Mouse (Mus musculus): Measurements from ENCODE around the gene Agap1.
A peak's percentile ranks its signal among the peaks of the same experiment; 100 is the strongest.

The Agap1 gene

DNA sequence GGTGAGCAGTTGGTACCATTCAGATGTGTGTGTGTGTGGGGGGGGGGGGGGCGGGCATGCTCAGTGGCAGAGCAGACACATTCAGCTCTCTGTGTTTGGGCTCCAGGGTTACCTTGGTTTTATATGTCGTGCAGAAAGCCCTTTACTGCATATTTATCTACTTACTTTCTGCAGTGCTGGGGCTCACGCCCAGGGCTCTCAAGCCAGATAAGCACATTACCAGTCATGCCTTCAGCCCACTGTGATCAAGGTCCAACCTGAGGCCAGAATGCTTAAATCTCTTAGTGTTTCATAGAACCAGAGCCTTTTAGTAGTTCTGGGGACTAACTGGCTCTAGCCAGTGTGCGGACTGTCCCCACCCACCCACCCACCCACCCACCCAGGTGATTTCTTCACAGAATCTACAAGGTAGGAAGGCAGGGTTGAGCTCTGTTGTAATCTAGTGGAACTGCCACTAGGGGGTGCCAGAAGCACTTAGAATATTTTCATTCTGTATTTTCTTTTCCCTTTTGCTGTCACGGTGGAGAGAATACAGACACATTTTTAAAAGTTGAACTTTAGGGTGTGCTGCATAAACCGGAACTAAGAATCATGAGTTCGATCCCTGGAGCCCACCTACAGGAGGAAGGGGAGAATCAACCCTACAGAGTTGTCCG lies 189.0 kb downstream of the Agap1 start:
- no peaks in the 10 kb centered on the region for H3K27me3 ChIP-seq (ENCODE audit: control insufficient read depth, insufficient read depth, low read length, poor library complexity, severe bottlenecking)
- no peaks in the 10 kb centered on the region for H3K36me3 ChIP-seq (ENCODE audit: control insufficient read depth, insufficient read depth, low read length, poor library complexity, severe bottlenecking)
- DNase-seq (ENCODE audit: low read depth, low spot score): peak; percentile 63

DNA sequence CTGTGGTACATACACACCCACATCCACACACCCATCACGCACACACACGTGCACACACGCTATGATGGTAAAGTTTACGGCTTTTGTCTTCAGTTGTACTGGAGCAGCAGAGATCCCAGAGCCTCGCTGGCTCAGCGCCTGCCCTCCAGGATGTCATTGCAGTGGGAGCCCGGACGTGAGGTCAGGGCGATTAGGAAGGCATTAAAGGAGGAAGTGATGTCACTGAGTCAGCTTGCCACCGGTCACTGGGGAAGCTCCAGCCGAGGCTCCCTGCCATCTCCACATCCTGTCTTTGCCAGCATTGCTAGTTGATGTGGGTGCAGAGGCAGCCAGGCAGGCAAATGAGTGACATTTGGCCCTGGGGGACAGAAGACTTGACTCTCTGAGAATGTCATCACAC lies 189.5 kb downstream of the Agap1 start:
- DNase-seq (ENCODE audit: low read depth, low spot score): peak; percentile 69

DNA sequence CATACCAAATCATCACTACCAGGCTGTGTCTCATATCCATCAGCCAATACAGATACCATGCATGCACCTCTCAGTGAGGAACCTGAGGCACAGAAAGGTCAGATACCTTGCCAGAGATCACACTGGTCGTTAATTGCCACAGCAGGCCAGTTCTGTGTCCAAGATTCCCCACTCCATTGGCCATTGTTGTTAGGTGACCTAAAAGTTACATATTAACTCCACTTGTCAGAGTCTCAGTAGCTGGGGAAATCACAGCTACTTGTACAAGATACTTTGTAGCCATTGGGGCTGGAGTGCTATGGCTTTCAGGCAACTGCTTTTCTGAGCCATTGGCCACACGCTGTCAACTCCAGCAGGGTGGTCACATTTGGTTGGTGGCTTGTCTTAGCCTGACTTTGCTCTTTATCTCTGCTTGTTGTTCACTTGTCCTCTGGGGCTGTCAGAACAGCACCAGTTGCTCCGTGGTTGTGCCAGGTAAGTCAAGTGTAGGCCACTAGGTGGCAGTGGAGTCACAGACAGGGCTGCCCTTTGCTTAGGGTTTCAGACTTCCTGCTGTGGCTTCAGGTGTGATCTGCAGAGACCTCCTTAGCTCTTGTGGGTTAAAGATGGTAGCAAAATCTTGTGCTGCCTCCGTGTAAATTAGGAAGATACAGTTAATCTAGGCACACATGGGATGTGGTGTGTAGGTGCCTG lies 191.9 kb downstream of the Agap1 start:
- no peaks in the 10 kb centered on the region for H3K36me3 ChIP-seq (ENCODE audit: control insufficient read depth, insufficient read depth, low read length, poor library complexity, severe bottlenecking)
- no peaks in the 10 kb centered on the region for H3K27me3 ChIP-seq (ENCODE audit: control insufficient read depth, insufficient read depth, low read length, poor library complexity, severe bottlenecking)
- peak; percentile 78 for DNase-seq (ENCODE audit: low read depth, low spot score)

More for the DNA sequence above, 189.5 kb downstream of the Agap1 start:
- no peaks in the 10 kb centered on the region for H3K27me3 ChIP-seq (ENCODE audit: control insufficient read depth, insufficient read depth, low read length, poor library complexity, severe bottlenecking)
- H3K36me3 ChIP-seq (ENCODE audit: control insufficient read depth, insufficient read depth, low read length, poor library complexity, severe bottlenecking): no peaks in the 10 kb centered on the region

DNA sequence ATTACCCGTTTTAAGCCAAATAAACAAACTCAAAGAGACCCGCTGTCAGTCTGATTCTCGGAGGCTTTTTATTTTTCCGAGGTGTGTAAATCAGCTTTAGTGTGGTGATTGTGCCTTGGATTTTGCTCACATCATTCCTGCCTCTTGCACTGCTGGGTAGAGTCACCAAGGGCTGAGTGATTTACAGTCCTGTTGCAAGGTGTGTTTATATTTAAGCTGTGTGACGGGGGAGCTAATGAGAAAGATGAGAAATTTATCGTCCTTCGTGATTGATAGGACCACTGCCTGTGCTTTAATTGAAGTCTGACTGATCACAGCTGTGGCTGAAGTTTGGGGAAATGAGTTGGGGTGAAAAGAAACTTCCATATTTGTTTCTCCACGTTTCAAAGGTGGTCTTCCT lies 192.9 kb downstream of the Agap1 start:
- Histone ChIP-seq H3K36me3 (ENCODE audit: control insufficient read depth, insufficient read depth, low read length, poor library complexity, severe bottlenecking) (no peaks in the 10 kb centered on the region), H3K27me3 (ENCODE audit: control insufficient read depth, insufficient read depth, low read length, poor library complexity, severe bottlenecking) (no peaks in the 10 kb centered on the region)
- no peak for DNase-seq (ENCODE audit: low read depth, low spot score)

DNA sequence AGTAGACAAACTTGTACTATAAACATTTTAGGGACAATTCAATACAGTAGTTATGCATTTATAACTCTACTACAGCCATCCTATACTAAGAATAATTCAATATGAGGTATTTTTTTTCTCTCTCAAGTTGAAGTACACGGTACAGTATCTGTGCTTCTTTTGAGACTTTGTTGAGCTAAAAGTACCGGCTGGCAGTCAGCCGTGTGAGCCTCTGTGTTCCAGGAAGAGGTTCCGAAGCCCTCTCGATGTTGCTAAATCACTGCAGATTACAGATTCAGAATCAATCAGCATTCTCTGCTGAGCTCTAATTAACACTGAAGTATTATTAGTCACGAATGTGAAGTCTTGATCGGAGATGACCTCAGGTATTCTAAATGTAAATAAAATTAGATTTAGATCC lies 196.0 kb downstream of the Agap1 start:
- Histone ChIP-seq H3K27me3 (ENCODE audit: control insufficient read depth, insufficient read depth, low read length, poor library complexity, severe bottlenecking) (no peaks in the 10 kb centered on the region), H3K36me3 (ENCODE audit: control insufficient read depth, insufficient read depth, low read length, poor library complexity, severe bottlenecking) (no peaks in the 10 kb centered on the region)
- no peak for DNase-seq (ENCODE audit: low read depth, low spot score)

DNA sequence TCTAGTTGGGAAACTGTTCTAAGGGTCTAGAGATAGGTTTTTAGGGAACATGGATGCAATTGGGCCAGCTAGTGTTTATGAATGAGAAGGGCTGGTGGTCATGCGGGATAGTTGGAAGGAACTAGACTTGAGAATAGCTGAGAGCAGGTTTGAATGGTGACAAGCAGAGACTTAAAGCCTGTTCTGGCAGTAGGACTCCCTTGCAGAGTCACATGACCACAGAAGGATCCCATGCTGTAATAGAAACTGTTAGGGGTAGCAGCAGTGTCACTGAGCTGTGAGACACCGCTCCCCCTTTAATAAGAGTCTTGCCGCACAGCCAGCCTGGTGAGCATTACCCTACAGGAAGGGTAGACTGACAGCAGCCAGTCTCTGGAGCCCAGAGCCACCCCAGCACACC lies 201.6 kb downstream of the Agap1 start:
- Histone ChIP-seq H3K36me3 (ENCODE audit: control insufficient read depth, insufficient read depth, low read length, poor library complexity, severe bottlenecking) (no peaks in the 10 kb centered on the region), H3K27me3 (ENCODE audit: control insufficient read depth, insufficient read depth, low read length, poor library complexity, severe bottlenecking) (no peaks in the 10 kb centered on the region)
- no peak for DNase-seq (ENCODE audit: low read depth, low spot score)

DNA sequence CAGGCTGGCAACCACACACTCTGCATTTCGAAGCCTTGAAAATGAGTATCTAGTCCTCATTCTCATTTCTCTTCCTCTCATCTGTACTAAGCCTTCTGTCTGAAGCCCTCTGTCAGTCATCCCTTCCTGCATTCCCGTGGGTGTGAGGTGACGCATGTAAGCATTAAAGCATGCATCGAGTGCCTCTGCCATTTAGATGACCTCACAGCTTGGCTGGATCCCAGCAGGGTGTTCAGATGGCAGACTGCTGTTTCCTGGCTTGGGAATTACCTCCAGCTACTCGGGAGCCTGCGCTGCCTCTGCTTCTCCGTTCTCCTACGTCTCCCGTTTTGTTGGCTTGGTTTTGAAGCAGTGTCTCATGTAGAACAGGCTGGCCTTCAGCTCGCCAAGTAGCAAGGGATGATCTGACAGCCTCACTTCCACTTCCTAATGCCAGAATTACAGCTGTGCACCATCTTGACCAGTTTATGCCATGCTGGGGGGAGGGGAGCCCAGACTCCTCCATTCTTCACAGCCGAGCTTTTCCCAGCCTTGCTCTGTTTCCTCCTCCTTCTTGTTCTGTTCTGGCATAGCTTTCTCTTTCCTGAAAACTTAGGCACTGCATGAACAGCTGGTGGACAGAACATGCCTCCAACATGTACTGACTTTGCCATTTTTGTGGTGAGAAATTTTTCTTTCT lies 202.2 kb downstream of the Agap1 start:
- Histone ChIP-seq H3K27me3 (ENCODE audit: control insufficient read depth, insufficient read depth, low read length, poor library complexity, severe bottlenecking) (no peaks in the 10 kb centered on the region), H3K36me3 (ENCODE audit: control insufficient read depth, insufficient read depth, low read length, poor library complexity, severe bottlenecking) (no peaks in the 10 kb centered on the region)
- DNase-seq (ENCODE audit: low read depth, low spot score): no peak

DNA sequence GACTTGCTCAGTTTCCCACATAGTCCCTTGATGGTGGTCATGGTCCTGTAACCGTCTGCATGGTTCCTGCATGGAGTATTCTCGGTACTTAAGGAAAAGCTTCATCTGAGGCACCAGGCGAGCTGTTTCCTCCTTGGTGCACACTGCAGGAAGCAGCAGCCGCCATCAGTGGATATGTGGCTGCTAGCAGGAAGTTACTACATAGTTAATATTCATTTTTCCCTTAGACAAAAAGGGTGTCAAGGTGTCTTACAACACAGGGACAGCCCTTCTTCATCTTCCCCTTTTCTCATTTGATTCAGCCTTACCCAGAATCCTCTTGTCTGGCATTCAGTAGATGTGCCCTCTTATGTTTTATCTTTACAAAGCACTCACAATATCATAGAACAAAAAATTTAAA lies 206.2 kb downstream of the Agap1 start:
- no peaks in the 10 kb centered on the region for H3K27me3 ChIP-seq (ENCODE audit: control insufficient read depth, insufficient read depth, low read length, poor library complexity, severe bottlenecking)
- no peaks in the 10 kb centered on the region for H3K36me3 ChIP-seq (ENCODE audit: control insufficient read depth, insufficient read depth, low read length, poor library complexity, severe bottlenecking)
- DNase-seq (ENCODE audit: low read depth, low spot score): no peak

DNA sequence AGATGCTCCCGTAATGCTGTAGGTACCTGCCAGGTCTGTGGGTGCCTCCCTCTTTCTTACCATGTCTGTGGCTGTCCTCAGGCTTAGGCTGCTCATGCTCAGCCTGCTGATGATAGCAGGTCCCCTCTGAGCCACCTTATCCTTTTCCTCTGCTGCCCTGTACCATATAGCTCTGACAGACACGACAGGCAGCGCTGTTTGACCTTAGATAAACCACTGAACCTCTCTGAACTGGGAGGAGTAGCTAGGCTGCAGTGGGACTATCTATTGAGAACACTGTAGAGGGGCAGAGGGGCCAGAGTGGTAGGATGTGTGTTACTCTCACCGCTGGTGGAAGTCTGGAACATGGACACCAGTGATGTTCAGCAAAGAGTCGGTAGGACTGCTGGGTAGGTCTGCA lies 211.5 kb downstream of the Agap1 start:
- Histone ChIP-seq H3K36me3 (ENCODE audit: control insufficient read depth, insufficient read depth, low read length, poor library complexity, severe bottlenecking) (no peaks in the 10 kb centered on the region), H3K27me3 (ENCODE audit: control insufficient read depth, insufficient read depth, low read length, poor library complexity, severe bottlenecking) (no peaks in the 10 kb centered on the region)
- DNase-seq (ENCODE audit: low read depth, low spot score): no peak

DNA sequence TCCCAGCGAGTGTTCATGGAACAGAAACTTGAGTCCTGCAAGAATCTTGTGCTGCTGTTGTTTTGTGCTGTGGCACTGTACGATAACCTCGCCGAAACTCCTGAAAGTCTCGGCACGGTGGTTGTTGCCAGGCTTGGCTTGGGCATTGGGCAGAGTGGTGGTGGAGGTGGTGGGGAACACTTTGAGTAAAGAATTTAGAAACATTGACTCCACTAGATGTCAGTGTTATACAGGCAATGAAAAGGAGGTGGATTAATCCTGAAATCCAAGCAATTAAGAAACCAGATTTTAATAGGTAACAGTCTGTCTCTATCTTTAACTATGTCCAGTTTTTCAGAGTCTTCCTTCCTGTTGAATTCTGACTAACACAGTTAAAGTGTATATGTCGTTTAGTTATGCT lies 212.8 kb downstream of the Agap1 start:
- H3K36me3 ChIP-seq (ENCODE audit: control insufficient read depth, insufficient read depth, low read length, poor library complexity, severe bottlenecking): no peaks in the 10 kb centered on the region
- no peak for DNase-seq (ENCODE audit: low read depth, low spot score)
- no peaks in the 10 kb centered on the region for H3K27me3 ChIP-seq (ENCODE audit: control insufficient read depth, insufficient read depth, low read length, poor library complexity, severe bottlenecking)

DNA sequence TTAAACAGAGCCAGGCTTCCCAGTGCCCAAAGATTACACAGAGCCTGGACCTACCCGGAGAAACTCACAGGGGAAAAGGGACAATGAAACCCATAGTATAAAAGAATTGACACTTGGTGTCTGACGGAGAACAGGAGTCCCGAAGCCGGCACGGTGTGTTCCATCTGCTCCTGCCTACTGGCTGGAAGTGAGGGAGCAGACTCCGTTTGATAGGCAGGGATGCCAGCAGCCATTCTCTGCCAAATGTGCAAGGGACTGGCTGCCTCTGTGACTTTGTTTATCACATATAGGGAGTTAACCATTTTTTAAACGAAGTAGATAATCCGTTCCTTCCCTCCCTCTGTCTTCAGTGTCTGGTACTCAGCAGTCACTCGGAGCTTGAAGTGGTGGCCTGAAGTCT lies 214.0 kb downstream of the Agap1 start:
- Histone ChIP-seq H3K27me3 (ENCODE audit: control insufficient read depth, insufficient read depth, low read length, poor library complexity, severe bottlenecking) (no peaks in the 10 kb centered on the region), H3K36me3 (ENCODE audit: control insufficient read depth, insufficient read depth, low read length, poor library complexity, severe bottlenecking) (no peaks in the 10 kb centered on the region)
- DNase-seq (ENCODE audit: low read depth, low spot score): no peak

DNA sequence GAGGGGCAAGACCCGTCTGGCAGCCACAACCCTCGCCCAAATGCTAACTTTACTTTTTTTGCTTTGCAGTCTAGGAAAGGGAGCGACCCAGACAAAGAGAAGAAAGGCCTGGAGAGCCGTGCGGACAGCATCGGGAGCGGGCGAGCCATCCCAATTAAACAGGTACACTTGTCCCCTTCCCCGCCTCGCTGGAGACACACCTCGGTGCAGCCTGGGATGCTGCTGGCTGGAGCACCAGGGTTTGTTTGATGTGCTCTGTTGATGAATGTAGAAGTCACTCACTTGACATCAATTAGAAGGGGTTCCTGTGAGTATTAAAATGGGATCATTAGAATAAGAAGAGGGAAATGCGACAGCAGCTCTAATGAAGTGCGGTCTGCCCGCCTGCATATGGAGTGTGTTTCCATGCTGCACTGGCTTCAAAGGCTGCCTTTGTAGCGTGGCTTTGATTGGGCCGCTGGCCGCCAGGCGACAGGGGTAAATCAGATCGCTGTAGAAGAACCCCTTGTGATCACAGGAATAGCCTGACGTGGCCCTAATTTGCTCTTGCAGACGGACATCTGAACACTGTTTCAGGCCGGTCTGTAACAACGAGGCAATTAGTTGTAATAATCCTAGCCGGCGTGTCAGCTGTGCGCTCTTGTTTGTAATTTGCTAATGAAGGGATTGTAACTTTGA lies 216.6 kb downstream of the Agap1 start:
- no peaks in the 10 kb centered on the region for H3K27me3 ChIP-seq (ENCODE audit: control insufficient read depth, insufficient read depth, low read length, poor library complexity, severe bottlenecking)
- no peak for DNase-seq (ENCODE audit: low read depth, low spot score)

DNA sequence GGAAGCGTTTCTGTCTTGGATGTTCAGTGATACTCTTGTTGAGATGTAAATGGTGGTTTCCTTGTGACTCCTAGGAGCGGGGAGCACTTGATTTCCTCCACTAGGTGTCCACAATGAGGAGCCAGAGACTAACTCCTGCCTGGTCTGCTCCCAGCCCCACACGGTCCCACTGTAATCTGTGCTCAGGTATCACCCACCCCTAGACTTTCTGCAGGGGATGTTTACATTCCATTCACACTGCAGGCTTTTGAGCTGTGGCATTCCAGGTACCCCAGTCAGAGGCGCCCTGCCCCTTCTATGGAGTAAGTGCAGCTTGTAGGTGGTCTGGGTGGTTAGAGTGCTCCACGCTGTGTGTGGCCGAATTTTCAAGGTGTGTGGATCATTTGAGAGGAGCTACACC lies 218.5 kb downstream of the Agap1 start:
- DNase-seq (ENCODE audit: low read depth, low spot score): no peak
- Histone ChIP-seq H3K27me3 (ENCODE audit: control insufficient read depth, insufficient read depth, low read length, poor library complexity, severe bottlenecking) (no peaks in the 10 kb centered on the region), H3K36me3 (ENCODE audit: control insufficient read depth, insufficient read depth, low read length, poor library complexity, severe bottlenecking) (no peaks in the 10 kb centered on the region)

More for the DNA sequence above, 216.6 kb downstream of the Agap1 start:
- H3K36me3 ChIP-seq (ENCODE audit: control insufficient read depth, insufficient read depth, low read length, poor library complexity, severe bottlenecking): no peaks in the 10 kb centered on the region

DNA sequence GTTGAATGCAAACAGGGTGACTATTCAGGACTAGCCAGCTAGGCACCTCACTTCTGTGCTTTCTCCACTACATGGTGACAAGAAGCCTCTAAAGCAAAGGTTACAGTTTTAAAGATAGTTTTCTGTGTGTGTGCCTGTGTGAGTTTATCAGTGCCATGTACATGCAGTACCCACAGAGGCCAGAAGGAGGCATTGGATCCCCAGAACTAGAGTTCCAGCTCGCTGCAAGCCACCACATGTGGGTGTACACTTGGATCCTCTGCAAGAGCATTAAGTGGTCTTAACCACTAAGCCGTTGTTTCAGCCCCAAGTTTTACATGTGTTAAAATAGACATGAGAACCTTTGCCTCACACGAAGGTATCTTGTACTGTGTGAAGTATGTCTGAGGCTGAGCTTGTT lies 219.1 kb downstream of the Agap1 start:
- H3K36me3 ChIP-seq (ENCODE audit: control insufficient read depth, insufficient read depth, low read length, poor library complexity, severe bottlenecking): no peaks in the 10 kb centered on the region
- no peaks in the 10 kb centered on the region for H3K27me3 ChIP-seq (ENCODE audit: control insufficient read depth, insufficient read depth, low read length, poor library complexity, severe bottlenecking)
- DNase-seq (ENCODE audit: low read depth, low spot score): no peak

DNA sequence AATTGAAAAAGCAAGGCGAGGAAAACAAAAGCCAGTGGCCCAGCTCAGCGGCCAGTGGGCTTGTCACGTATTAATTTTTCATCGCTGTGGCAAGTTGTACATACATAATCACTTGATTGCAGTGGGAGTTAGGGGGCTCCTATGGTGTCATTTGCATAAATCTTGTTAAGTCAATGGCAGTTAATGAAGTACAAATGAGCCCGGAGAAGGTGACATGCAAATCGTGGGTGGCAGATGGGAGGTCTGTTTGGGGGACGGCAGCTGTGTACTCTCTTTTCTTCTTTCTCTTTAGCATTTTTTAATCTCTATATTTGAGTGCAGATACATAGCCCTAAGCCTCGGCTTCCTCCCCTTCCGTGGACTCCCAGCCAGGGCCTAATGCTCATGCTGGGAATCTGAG lies 220.1 kb downstream of the Agap1 start:
- H3K36me3 ChIP-seq (ENCODE audit: control insufficient read depth, insufficient read depth, low read length, poor library complexity, severe bottlenecking): no peaks in the 10 kb centered on the region
- H3K27me3 ChIP-seq (ENCODE audit: control insufficient read depth, insufficient read depth, low read length, poor library complexity, severe bottlenecking): no peaks in the 10 kb centered on the region
- DNase-seq (ENCODE audit: low read depth, low spot score): no peak
